Mouse (Mus musculus): ENCODE measurements around the gene Mapkapk5. TPM values are rescaled to one million over a fixed set of nuclear protein-coding genes. Genes with fewer than 3 reads are reported as not detected.
"Not testable (repeated sequence)": the region's sequence is repeated elsewhere in the genome, so short reads cannot be mapped to it uniquely, and the experiment has no call there.

Mapkapk5 gene
- total RNA-seq, 1 experiment: 94.3 TPM

DNA sequence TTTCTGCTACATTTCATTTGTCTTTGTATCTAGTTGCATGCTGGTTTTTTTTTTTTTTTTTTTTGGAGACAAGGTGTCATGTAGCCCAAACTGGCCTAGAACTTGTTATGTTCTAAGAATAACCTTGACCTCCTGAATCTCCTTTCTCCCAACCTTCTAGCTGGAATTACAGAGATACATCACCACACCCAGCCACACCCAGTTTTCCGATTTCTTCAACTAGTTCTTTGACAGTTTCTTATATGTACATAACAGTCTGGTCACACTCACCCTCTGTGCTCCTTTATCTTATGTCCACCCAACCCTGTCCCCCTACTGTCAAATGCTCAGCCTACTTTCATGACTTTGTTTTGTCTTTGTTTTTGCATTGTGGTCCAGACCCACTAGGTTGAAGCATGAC, 38.9 kb downstream of the Mapkapk5 start:
- in situ Hi-C loops (cut with MboI; ENCODE audit: low sequenced_read_pairs in 2 of 2, unreplicated experiment in 2 of 2): no loop called here
- TF ChIP-seq ZNF384 (IDR thresholded peaks at IDR 0.05; ENCODE audit: low read depth, low read length) (peak; percentile 69), HCFC1 (IDR thresholded peaks at IDR 0.05; ENCODE audit: borderline replicate concordance, insufficient read depth, low read length) (no peak)
- DNase-seq (ENCODE audit: low read depth, low spot score): no peak
- H3K4me1 ChIP-seq (ENCODE audit: control insufficient read depth in 2 of 2, insufficient read depth in 2 of 2, low read length in 2 of 2, poor library complexity in 1 of 2): peaks cover 0 to 12% of the 10 kb centered on the region in 2 experiments; a peak in 2 of 4 replicates
- no peaks in the 10 kb centered on the region for H3K9me3 ChIP-seq (ENCODE audit: control insufficient read depth, insufficient read depth, low read depth, low read length)
- H3K27ac ChIP-seq (ENCODE audit: insufficient read depth, low read depth, low read length, poor library complexity, severe bottlenecking): no peak overlapping the region
- no peaks in the 10 kb centered on the region for H3K36me3 ChIP-seq (ENCODE audit: control insufficient read depth, insufficient read depth, low read length, poor library complexity, severe bottlenecking)
- no peak overlapping the region for H3K9ac ChIP-seq (ENCODE audit: insufficient read depth, low read depth, low read length, poor library complexity, severe bottlenecking)
- no peak overlapping the region for H3K4me3 ChIP-seq (ENCODE audit: insufficient read depth in 1 of 2, low read depth in 1 of 2, low read length in 2 of 2, poor library complexity in 1 of 2, severe bottlenecking in 1 of 2)

DNA sequence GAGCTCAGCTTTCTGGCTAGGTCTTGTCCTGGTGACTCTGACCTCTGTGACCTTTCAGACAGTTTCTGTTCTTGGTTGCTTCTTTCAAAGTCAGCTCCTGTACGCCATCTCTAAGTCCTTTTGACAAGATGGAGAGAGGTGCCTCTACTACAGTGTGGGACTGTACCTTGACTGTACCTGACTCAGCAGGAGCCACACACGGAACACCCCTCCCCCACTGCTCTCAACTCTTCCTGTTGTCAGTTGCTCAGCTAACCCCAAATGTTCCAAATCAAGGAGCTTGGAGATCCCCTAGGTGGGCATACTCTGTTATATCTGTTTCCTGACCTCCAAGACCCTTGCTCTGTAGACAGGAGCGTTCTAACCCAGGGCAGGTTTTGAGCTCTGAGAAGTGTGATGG, 42.5 kb downstream of the Mapkapk5 start, which contains the start of gene Adam1b:
Adam1b (minus strand) TSS at position 205 of the 400 bp plus-strand sequence.
- Histone ChIP-seq H3K4me1 (ENCODE audit: control insufficient read depth in 2 of 2, insufficient read depth in 2 of 2, low read length in 2 of 2, poor library complexity in 1 of 2) (peaks cover 0 to 12% of the 10 kb centered on the region in 2 experiments; a peak in 2 of 4 replicates), H3K9me3 (ENCODE audit: control insufficient read depth, insufficient read depth, low read depth, low read length) (no peaks in the 10 kb centered on the region), H3K9ac (ENCODE audit: insufficient read depth, low read depth, low read length, poor library complexity, severe bottlenecking) (no peak within 1 kb of the TSS), H3K27ac (ENCODE audit: insufficient read depth, low read depth, low read length, poor library complexity, severe bottlenecking) (no peak within 1 kb of the TSS), H3K4me3 (ENCODE audit: insufficient read depth in 1 of 2, low read depth in 1 of 2, low read length in 2 of 2, poor library complexity in 1 of 2, severe bottlenecking in 1 of 2) (no peak within 1 kb of the TSS), H3K36me3 (ENCODE audit: control insufficient read depth, insufficient read depth, low read length, poor library complexity, severe bottlenecking) (no peaks in the 10 kb centered on the region)
- in situ Hi-C loops (cut with MboI; ENCODE audit: low sequenced_read_pairs in 2 of 2, unreplicated experiment in 2 of 2): no loop called here
- DNase-seq (ENCODE audit: low read depth, low spot score): no peak
- TF ChIP-seq MAFK (IDR thresholded peaks at IDR 0.05; ENCODE audit: insufficient read depth, low read depth, low read length) (no peak), ZNF384 (IDR thresholded peaks at IDR 0.05; ENCODE audit: low read depth, low read length) (no peak), CHD2 (IDR thresholded peaks at IDR 0.05; ENCODE audit: low read depth, low read length) (no peak), ZC3H11A (IDR thresholded peaks at IDR 0.05; ENCODE audit: borderline replicate concordance, low read depth, low read length) (no peak), HCFC1 (IDR thresholded peaks at IDR 0.05; ENCODE audit: borderline replicate concordance, insufficient read depth, low read length) (no peak)

DNA sequence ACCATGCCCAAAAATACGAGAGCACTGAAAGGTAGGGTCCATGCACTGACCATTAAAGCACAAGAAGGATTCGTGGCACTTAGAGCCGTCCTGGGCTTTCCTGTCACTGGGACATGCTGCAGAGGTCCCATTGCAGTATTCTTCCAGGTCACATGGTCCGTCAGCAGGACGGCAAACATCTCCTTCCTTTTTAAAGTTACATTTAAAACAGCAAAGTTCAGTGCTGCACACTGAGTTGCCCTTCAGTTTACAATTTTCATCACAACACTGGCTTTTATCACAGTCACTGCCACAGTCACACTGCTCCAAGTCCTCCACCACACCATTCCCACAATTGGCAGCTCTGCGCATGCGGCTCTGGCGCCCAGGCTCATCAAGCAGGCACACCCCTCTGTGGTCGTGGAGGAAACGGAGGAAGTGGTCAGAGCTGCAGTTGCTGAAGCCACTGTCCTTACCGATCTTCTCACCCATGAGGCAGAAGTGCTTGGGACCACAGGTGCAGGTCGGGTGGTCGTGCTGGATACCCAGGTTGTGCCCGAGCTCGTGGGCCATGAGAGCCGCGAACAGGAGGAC, 44.2 kb downstream of the Mapkapk5 start:
- H3K36me3 ChIP-seq (ENCODE audit: control insufficient read depth, insufficient read depth, low read length, poor library complexity, severe bottlenecking); H3K9ac ChIP-seq (ENCODE audit: insufficient read depth, low read depth, low read length, poor library complexity, severe bottlenecking); H3K4me3 ChIP-seq (ENCODE audit: insufficient read depth in 1 of 2, low read depth in 1 of 2, low read length in 2 of 2, poor library complexity in 1 of 2, severe bottlenecking in 1 of 2); in situ Hi-C loops (cut with MboI; ENCODE audit: low sequenced_read_pairs in 2 of 2, unreplicated experiment in 2 of 2); DNase-seq (ENCODE audit: low read depth, low spot score); H3K4me1 ChIP-seq (ENCODE audit: control insufficient read depth in 2 of 2, insufficient read depth in 2 of 2, low read length in 2 of 2, poor library complexity in 1 of 2); H3K27ac ChIP-seq (ENCODE audit: insufficient read depth, low read depth, low read length, poor library complexity, severe bottlenecking); H3K9me3 ChIP-seq (ENCODE audit: control insufficient read depth, insufficient read depth, low read depth, low read length): not testable (repeated sequence)

DNA sequence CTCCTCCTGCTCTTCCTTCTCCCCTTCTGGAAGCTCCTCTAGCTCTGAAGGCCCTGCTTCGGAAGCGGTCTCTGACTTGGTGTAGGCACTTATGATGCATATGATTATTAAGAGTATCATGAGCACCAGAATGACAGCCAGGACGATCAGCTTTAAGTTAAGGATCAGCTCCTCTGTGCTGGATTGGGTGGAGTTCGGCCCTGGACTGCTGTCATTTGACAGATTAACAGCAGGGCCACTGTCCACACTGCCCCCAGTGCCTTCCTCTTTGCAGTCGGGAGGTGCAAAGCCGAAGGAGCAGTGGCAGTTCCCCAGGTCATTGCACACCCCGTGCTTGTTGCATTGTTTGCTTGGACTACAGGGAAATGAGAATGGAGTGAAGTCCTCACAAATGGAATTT, 45.0 kb downstream of the Mapkapk5 start:
- DNase-seq (ENCODE audit: low read depth, low spot score): no peak
- no peaks in the 10 kb centered on the region for H3K9me3 ChIP-seq (ENCODE audit: control insufficient read depth, insufficient read depth, low read depth, low read length)
- in situ Hi-C loops (cut with MboI; ENCODE audit: low sequenced_read_pairs in 2 of 2, unreplicated experiment in 2 of 2): no loop called here
- H3K4me3 ChIP-seq (ENCODE audit: insufficient read depth in 1 of 2, low read depth in 1 of 2, low read length in 2 of 2, poor library complexity in 1 of 2, severe bottlenecking in 1 of 2): no peak overlapping the region
- no peak for TF ChIP-seq ZNF384 (IDR thresholded peaks at IDR 0.05; ENCODE audit: low read depth, low read length)
- TF ChIP-seq CHD2 (IDR thresholded peaks at IDR 0.05; ENCODE audit: low read depth, low read length): no peak
- no peak for TF ChIP-seq MAFK (IDR thresholded peaks at IDR 0.05; ENCODE audit: insufficient read depth, low read depth, low read length)
- no peak for TF ChIP-seq ZC3H11A (IDR thresholded peaks at IDR 0.05; ENCODE audit: borderline replicate concordance, low read depth, low read length)
- TF ChIP-seq HCFC1 (IDR thresholded peaks at IDR 0.05; ENCODE audit: borderline replicate concordance, insufficient read depth, low read length): no peak
- H3K4me1 ChIP-seq (ENCODE audit: control insufficient read depth in 2 of 2, insufficient read depth in 2 of 2, low read length in 2 of 2, poor library complexity in 1 of 2): peaks cover 0 to 5% of the 10 kb centered on the region in 2 experiments; a peak in 2 of 4 replicates
- H3K9ac ChIP-seq (ENCODE audit: insufficient read depth, low read depth, low read length, poor library complexity, severe bottlenecking): no peak overlapping the region
- H3K27ac ChIP-seq (ENCODE audit: insufficient read depth, low read depth, low read length, poor library complexity, severe bottlenecking): no peak overlapping the region
- H3K36me3 ChIP-seq (ENCODE audit: control insufficient read depth, insufficient read depth, low read length, poor library complexity, severe bottlenecking): no peaks in the 10 kb centered on the region

DNA sequence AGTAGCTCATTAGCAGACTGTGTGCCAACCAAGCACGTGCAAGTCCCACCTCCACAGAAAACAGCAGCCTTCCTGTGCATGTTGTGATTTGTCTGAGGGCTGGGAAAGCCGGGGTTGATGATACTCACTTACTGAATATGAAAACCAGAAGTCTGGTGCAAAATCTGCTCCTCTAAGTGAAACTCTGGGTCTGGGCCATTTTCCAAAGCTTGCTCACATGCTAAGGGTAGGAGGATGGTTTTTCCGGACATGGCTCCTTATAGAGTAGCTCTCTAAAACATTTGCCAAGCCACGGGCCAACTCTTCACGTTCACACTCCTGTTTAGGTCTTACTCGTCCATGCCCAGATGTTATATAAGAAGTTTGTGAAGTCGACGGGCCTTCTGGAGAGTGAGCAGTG, 52.4 kb downstream of the Mapkapk5 start:
- Histone ChIP-seq H3K36me3 (ENCODE audit: control insufficient read depth, insufficient read depth, low read length, poor library complexity, severe bottlenecking) (no peaks in the 10 kb centered on the region), H3K4me1 (ENCODE audit: control insufficient read depth in 2 of 2, insufficient read depth in 2 of 2, low read length in 2 of 2, poor library complexity in 1 of 2) (no peaks in the 10 kb centered on the region), H3K9ac (ENCODE audit: insufficient read depth, low read depth, low read length, poor library complexity, severe bottlenecking) (no peak overlapping the region), H3K4me3 (ENCODE audit: insufficient read depth in 1 of 2, low read depth in 1 of 2, low read length in 2 of 2, poor library complexity in 1 of 2, severe bottlenecking in 1 of 2) (no peak overlapping the region), H3K9me3 (ENCODE audit: control insufficient read depth, insufficient read depth, low read depth, low read length) (no peaks in the 10 kb centered on the region), H3K27ac (ENCODE audit: insufficient read depth, low read depth, low read length, poor library complexity, severe bottlenecking) (no peak overlapping the region)
- in situ Hi-C loops (cut with MboI; ENCODE audit: low sequenced_read_pairs in 2 of 2, unreplicated experiment in 2 of 2): no loop called here
- TF ChIP-seq ZC3H11A (IDR thresholded peaks at IDR 0.05; ENCODE audit: borderline replicate concordance, low read depth, low read length) (no peak), ZNF384 (IDR thresholded peaks at IDR 0.05; ENCODE audit: low read depth, low read length) (no peak), HCFC1 (IDR thresholded peaks at IDR 0.05; ENCODE audit: borderline replicate concordance, insufficient read depth, low read length) (no peak), MAFK (IDR thresholded peaks at IDR 0.05; ENCODE audit: insufficient read depth, low read depth, low read length) (no peak), CHD2 (IDR thresholded peaks at IDR 0.05; ENCODE audit: low read depth, low read length) (no peak)
- no peak for DNase-seq (ENCODE audit: low read depth, low spot score)

Data from ES-E14 (cell line).